Mouse (Mus musculus): ENCODE measurements around the gene Myom1. TPM values are rescaled to one million over a fixed set of nuclear protein-coding genes. Genes with fewer than 3 reads are reported as not detected.

Myom1 gene
- polyA plus RNA-seq, 1 experiment: 111 TPM

DNA sequence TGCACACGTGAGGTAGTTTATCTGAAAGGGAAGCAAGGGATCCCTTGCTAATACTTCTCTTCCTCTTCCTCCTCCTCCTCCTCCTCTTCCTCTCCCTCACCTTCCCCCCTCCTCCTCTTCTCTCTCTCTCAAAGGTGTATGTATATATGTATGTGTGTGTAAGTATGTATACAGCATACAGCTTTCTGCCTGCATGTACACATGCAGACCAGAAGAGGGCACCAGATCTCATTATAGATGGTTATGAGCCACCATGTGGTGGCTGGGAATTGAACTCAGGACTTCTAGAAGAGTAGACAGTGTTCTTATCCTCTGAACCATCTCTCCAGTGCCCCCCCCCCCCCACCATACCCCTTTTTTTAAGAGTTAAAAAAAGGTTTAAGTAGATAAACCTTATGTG, 40.2 kb downstream of the Myom1 start:
- no peak for TF ChIP-seq CTCF (IDR thresholded peaks at IDR 0.05; ENCODE audit: control insufficient read depth, insufficient read depth, low read length)
- no peak for TF ChIP-seq POLR2A (IDR thresholded peaks at IDR 0.05; ENCODE audit: borderline replicate concordance, control insufficient read depth, low read depth, low read length)
- WGBS: 44% methylated on average over 1 of the region's 1 CpGs
- Histone ChIP-seq H3K27ac (ENCODE audit: control insufficient read depth, insufficient read depth, low read depth, low read length, poor library complexity) (no peak overlapping the region), H3K4me3 (replicated peaks; ENCODE audit: control insufficient read depth, low read depth, low read length) (no peak overlapping the region), H3K4me1 (ENCODE audit: control insufficient read depth, insufficient read depth, low read length) (no peaks in the 10 kb centered on the region)

DNA sequence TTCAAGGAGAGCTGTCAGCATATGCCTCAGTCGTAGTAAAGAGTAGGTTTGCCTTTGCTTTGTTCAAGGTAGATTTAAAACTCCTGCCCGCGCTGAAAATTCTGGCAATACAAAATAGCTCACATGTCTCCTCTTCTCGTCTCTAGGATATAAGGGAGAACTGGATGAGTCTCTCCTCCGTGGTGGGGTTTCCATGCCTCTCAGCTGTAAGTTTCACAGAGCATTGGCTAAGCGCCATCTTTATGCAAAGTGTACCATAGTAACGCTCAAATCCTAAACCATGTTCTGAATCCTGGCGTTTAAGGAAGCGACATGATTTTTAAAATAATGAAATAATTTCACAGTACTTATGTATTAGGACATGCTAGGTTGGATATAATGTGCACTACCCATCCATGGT, 43.2 kb downstream of the Myom1 start:
- TF ChIP-seq POLR2A (IDR thresholded peaks at IDR 0.05; ENCODE audit: borderline replicate concordance, control insufficient read depth, low read depth, low read length): no peak
- TF ChIP-seq CTCF (IDR thresholded peaks at IDR 0.05; ENCODE audit: control insufficient read depth, insufficient read depth, low read length): no peak
- H3K27ac ChIP-seq (ENCODE audit: control insufficient read depth, insufficient read depth, low read depth, low read length, poor library complexity): no peak overlapping the region
- H3K4me3 ChIP-seq (replicated peaks; ENCODE audit: control insufficient read depth, low read depth, low read length): no peak overlapping the region
- WGBS: 85% methylated on average over 9 of the region's 9 CpGs
- H3K4me1 ChIP-seq (ENCODE audit: control insufficient read depth, insufficient read depth, low read length): no peaks in the 10 kb centered on the region

DNA sequence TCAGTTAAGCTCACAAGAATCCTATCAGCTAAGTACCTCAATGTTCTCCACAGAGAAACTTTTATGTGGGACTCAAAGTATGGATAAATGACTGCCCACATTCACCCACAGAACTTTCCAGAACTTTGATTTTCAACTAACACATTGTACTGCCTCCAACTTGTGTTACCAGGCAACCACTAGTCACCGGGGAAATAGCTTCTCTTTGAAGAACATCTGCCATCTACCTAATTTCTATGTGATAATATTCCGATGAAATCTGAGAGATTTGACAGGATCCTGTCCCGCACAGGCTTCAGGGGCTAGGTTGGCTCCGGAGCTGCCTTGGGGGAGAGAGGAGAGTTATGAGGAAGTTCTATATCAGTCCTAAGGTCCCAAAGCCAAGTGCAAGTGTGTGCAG, 44.4 kb downstream of the Myom1 start:
- Histone ChIP-seq H3K27ac (ENCODE audit: control insufficient read depth, insufficient read depth, low read depth, low read length, poor library complexity) (no peak overlapping the region), H3K4me1 (ENCODE audit: control insufficient read depth, insufficient read depth, low read length) (no peaks in the 10 kb centered on the region), H3K4me3 (replicated peaks; ENCODE audit: control insufficient read depth, low read depth, low read length) (no peak overlapping the region)
- no peak for TF ChIP-seq POLR2A (IDR thresholded peaks at IDR 0.05; ENCODE audit: borderline replicate concordance, control insufficient read depth, low read depth, low read length)
- no peak for TF ChIP-seq CTCF (IDR thresholded peaks at IDR 0.05; ENCODE audit: control insufficient read depth, insufficient read depth, low read length)
- 82% methylated on average over 4 of the region's 4 CpGs for WGBS

- Histone ChIP-seq H3K4me1 (ENCODE audit: control insufficient read depth, insufficient read depth, low read length) (no peaks in the 10 kb centered on the region), H3K4me3 (replicated peaks; ENCODE audit: control insufficient read depth, low read depth, low read length) (no peak overlapping the region), H3K27ac (ENCODE audit: control insufficient read depth, insufficient read depth, low read depth, low read length, poor library complexity) (no peak overlapping the region)
- 83% methylated on average over 8 of the region's 8 CpGs for WGBS
- no peak for TF ChIP-seq POLR2A (IDR thresholded peaks at IDR 0.05; ENCODE audit: borderline replicate concordance, control insufficient read depth, low read depth, low read length)
- TF ChIP-seq CTCF (IDR thresholded peaks at IDR 0.05; ENCODE audit: control insufficient read depth, insufficient read depth, low read length): no peak
These were observed 46.9 kb downstream of the Myom1 start for GRCm38 (mm10) chr17:71049292-71049691.

- TF ChIP-seq POLR2A (IDR thresholded peaks at IDR 0.05; ENCODE audit: borderline replicate concordance, control insufficient read depth, low read depth, low read length) (no peak), CTCF (IDR thresholded peaks at IDR 0.05; ENCODE audit: control insufficient read depth, insufficient read depth, low read length) (no peak)
- WGBS: 85% methylated on average over 6 of the region's 6 CpGs
- H3K4me3 ChIP-seq (replicated peaks; ENCODE audit: control insufficient read depth, low read depth, low read length): no peak overlapping the region
- no peaks in the 10 kb centered on the region for H3K4me1 ChIP-seq (ENCODE audit: control insufficient read depth, insufficient read depth, low read length)
- no peak overlapping the region for H3K27ac ChIP-seq (ENCODE audit: control insufficient read depth, insufficient read depth, low read depth, low read length, poor library complexity)
These were observed 50.8 kb downstream of the Myom1 start for GRCm38 (mm10) chr17:71053134-71053708.

DNA sequence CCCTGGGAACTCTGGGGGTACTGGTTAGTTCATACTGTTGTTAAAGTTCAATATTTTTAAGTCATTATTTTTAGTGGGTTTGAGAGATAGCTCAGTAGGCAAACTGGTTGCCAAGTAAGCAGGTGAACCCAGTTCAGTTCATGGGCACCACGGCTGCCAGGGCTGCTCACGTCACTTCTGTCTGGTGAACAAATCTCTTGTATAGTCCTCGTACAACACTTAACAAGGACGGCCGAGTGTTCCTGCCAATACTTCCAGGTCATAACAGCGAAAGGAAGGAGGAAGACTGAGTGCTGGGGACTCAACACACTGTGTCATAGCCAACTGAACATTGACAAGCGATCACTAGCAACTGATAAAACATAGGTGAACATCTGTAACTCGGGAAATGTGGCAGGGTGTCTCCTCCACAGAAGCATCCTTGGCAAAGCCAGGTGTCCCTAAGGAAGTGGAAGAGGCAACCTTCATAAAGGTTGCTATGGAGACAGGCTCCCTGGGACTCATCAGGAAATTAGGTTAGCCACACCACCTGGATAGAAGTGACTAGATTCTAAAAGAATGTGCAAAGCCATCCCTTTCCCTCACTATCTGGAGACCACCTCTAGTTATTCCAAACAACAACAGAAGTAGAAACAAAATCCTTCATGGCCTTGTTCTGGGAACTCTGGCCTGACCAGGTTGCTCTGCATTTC, 52.9 kb downstream of the Myom1 start:
- TF ChIP-seq CTCF (IDR thresholded peaks at IDR 0.05; ENCODE audit: control insufficient read depth, insufficient read depth, low read length) (no peak), POLR2A (IDR thresholded peaks at IDR 0.05; ENCODE audit: borderline replicate concordance, control insufficient read depth, low read depth, low read length) (no peak)
- Histone ChIP-seq H3K4me3 (replicated peaks; ENCODE audit: control insufficient read depth, low read depth, low read length) (no peak overlapping the region), H3K4me1 (ENCODE audit: control insufficient read depth, insufficient read depth, low read length) (no peaks in the 10 kb centered on the region), H3K27ac (ENCODE audit: control insufficient read depth, insufficient read depth, low read depth, low read length, poor library complexity) (no peak overlapping the region)
- WGBS: 79% methylated on average over 8 of the region's 8 CpGs

DNA sequence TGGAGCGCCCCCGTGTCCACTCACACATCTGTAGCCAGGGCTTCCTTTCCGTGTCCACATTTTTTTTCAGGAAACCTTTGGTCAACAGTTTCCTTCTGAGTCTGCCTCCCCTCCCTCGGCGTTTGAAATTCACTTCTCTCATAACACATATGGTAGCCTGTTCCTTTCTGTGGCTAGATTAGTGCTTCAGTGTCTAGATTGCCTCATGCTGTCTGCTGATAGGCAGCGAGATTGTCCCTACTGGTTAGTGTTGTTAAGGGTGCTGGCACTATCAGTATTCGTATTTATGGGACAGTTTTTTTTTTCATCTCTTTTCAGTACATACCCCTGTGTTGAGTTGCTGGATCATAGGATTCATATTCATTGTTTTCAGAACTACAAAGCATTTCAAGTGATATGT, 54.0 kb downstream of the Myom1 start:
- H3K4me3 ChIP-seq (replicated peaks; ENCODE audit: control insufficient read depth, low read depth, low read length): no peak overlapping the region
- H3K4me1 ChIP-seq (ENCODE audit: control insufficient read depth, insufficient read depth, low read length): no peaks in the 10 kb centered on the region
- no peak overlapping the region for H3K27ac ChIP-seq (ENCODE audit: control insufficient read depth, insufficient read depth, low read depth, low read length, poor library complexity)
- 8% methylated on average over 7 of the region's 7 CpGs for WGBS
- TF ChIP-seq CTCF (IDR thresholded peaks at IDR 0.05; ENCODE audit: control insufficient read depth, insufficient read depth, low read length) (no peak), POLR2A (IDR thresholded peaks at IDR 0.05; ENCODE audit: borderline replicate concordance, control insufficient read depth, low read depth, low read length) (no peak)

- Histone ChIP-seq H3K27ac (ENCODE audit: control insufficient read depth, insufficient read depth, low read depth, low read length, poor library complexity) (no peak overlapping the region), H3K4me3 (replicated peaks; ENCODE audit: control insufficient read depth, low read depth, low read length) (no peak overlapping the region), H3K4me1 (ENCODE audit: control insufficient read depth, insufficient read depth, low read length) (no peaks in the 10 kb centered on the region)
- TF ChIP-seq CTCF (IDR thresholded peaks at IDR 0.05; ENCODE audit: control insufficient read depth, insufficient read depth, low read length) (no peak), POLR2A (IDR thresholded peaks at IDR 0.05; ENCODE audit: borderline replicate concordance, control insufficient read depth, low read depth, low read length) (no peak)
- WGBS: 79% methylated on average over 3 of the region's 3 CpGs
These were observed 55.3 kb downstream of the Myom1 start for GRCm38 (mm10) chr17:71057758-71058157.
